Mouse (Mus musculus) Muller cell, postnatal 12 days (primary cell): ENCODE measurements around the gene Inka1.
"Not testable (repeated sequence)": the region's sequence is repeated elsewhere in the genome, so short reads cannot be mapped to it uniquely, and the experiment has no call there.

ENCODE experiments used
- DNase-seq: peaks from one replicate; pipeline ENCODE4 v3.0.0-alpha.2; 2015; ENCODE audit errors: inconsistent ontology term

Inka1 gene

DNA sequence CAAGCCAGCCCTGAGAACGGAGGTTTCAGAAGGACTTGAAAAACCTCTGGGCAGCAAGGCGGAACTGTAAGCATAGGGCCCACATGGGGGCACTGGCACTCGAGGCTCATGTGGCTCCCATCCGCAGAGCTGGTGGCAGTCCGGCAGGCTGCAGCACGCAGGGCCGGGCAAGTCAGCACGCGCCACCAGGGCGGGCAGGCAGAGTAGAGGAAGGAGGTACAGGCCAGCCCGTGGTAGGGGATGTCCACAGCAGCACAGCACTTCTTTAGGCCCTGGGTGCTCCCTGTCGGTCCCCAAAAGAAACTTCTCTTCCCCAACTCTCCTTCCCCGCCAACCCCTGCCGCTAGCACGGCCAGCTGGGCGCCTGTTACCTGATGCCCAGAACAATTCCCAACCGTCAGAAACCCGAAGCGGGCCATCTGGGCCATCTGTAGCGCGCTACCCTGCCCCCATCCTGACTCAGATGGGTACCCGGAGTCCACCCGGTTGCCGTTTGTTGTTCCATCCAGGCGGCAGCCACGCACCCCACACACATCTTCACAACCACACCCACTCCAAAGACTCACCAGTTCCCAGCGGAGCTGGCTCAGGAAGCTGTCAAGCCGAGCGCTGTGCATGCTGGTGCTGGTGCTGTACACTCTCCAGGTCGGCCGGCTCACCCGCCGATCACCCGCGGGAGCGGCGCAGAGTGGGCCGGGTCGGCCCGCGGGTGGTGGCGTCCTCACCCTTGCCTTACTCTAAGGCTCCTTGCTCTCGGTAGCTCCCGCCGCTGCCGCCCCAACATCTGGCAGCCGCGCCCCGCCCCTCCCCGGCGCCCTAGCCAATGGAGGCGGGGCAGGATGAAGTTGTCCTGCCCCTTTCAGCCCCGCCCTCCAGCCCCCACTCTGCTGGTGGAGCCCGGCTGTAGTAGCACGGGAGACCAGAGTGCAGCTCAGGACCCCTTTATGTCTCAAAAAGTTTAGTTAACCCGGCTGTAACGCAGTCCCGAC is at the start of gene Inka1:
TSS of gene Inka1 (minus strand) at position 749 of the 989 bp plus-strand sequence.
- peak; percentile 88 for DNase-seq

DNA sequence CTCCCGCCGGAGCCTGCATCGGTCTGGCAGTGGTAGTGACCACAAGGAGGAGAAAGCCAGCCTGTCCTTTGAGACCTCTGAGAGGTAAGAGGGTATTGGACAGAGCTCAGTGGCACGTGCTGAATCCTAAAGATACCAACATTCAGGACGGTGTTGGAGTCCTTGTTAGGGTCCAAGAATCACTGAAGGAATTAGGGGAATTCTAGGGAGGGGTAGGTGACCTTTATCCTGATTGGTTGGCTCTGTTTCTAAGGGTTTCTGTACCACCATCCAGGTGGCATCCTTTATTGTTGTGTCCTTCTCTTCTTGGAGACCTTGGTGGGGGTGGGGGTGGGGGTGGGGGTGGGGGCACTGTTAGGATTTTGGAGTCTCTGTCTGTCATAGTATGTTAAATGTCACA is 46.4 kb upstream of the Inka1 start:
- DNase-seq, result no peak

- DNase-seq, result no peak
Measured at GRCm38 (mm10) chr9:108027867-108028266, 42.2 kb upstream of the Inka1 start.

DNA sequence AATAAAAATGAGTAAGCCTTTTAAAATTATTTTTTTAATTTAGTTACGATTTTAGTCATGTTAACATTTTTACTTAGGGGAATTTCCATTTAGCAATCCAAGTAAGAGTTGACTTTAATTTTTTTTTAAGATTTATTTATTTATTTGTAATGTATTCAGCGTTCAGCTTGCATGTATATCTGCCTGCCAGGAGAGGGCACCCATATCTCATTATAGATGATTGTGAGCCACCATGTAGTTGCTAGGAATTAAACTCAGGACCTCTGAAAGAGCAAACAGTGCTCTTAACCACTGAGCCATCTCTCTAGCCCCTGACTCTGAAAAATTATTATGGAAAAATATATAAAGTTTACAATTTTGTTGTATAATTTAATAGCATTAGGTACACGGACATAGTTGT is 40.9 kb upstream of the Inka1 start:
- DNase-seq, result no peak

DNA sequence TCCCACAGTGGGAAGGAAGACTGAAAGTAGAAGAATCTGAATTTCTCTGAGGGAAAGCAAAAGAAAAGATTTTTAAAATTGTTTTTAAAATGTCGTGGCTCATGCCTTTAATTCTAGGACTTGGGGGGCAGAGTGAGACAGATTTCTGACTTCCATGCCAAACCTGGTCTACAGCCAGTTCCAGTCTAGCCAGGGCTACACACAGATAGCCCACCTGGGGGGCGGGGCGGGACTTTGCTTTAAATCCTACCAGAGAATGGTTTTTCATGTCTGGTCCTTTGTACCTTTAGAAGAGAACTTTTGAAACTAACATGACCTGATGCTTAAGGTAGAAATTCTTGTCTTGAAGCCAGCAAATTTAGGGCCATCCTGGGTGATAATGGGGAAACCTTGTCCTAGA is 37.5 kb upstream of the Inka1 start:
- no peak for DNase-seq

- no peak for DNase-seq
Measured at GRCm38 (mm10) chr9:108020741-108021140, 35.1 kb upstream of the Inka1 start.

DNA sequence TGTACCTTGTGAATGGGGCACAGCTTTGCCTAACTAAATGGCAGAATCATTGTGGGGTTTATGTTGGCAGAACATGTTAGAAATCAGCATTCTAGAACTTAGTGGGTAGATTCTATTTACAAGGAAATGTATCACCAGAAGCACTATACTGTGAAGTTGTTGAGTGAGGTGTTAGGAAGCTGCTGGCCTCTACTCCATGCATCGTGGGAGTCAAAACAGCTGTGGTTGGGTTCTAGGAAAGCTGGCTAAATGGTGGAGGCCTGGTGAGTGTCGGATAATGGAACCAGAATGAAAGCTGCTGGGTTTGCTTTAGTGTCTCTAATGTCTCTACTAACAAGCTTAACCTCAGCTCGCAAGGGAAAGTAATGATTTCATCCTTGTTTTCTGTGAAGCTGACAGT is 31.4 kb upstream of the Inka1 start:
- DNase-seq, result no peak

DNA sequence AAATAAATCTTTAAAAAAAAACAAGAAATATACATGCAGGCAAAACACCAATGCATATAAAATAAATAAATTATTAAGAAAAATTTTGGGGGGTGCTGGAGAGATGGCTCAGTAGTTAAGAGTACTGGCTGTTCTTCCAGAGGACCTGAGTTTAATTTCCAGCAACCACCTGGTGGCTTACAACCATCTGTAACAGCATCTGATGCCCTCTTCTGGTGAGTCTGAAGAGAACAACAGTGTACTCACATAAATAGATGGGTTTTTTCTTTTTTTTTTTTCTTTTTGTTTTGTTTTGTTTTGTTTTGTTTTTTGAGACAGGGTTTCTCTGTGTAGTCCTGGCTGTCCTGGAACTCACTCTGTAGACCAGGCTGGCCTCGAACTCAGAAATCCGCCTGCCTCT is 27.9 kb upstream of the Inka1 start:
- not testable (repeated sequence) for DNase-seq

GRCm38 (mm10) chr9:108010385-108010784 is 24.7 kb upstream of the Inka1 start:
- peak; percentile 11 for DNase-seq

- no peak for DNase-seq
Measured at GRCm38 (mm10) chr9:108008041-108008440, 22.4 kb upstream of the Inka1 start.

- DNase-seq, result peak; percentile 8
Measured at GRCm38 (mm10) chr9:108003531-108003890, 17.8 kb upstream of the Inka1 start.

GRCm38 (mm10) chr9:108002778-108003530 is 17.3 kb upstream of the Inka1 start:
- no peak for DNase-seq

GRCm38 (mm10) chr9:108001922-108002770 is 16.5 kb upstream of the Inka1 start, which contains the start of gene Ip6k1:
Gene Ip6k1 (plus strand): TSS chr9:108002501.
- peak; percentile 99 for DNase-seq

DNA sequence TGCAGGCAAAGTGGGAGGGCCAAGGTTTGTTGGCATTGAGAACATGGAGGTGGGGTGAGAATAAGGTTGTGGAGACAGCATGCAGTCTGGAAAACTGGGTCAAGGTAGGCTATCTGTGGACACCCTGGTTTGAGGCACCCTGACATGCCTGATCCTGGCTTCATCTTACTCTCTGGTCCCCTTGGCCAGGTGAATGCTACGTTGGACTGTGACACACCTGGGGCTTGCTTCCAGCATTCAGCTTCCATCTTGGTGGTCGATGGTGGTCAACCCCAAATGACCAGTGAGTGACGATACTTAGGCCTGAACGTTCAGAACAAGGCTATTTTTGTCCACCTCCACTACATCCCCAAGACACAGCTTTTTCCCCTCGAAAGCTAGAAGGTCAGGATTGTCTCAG is 10.4 kb upstream of the Inka1 start, which contains the start of gene Gm20662:
TSS of gene Gm20662 (plus strand) at position 301 of the 400 bp plus-strand sequence.
- no peak for DNase-seq

DNA sequence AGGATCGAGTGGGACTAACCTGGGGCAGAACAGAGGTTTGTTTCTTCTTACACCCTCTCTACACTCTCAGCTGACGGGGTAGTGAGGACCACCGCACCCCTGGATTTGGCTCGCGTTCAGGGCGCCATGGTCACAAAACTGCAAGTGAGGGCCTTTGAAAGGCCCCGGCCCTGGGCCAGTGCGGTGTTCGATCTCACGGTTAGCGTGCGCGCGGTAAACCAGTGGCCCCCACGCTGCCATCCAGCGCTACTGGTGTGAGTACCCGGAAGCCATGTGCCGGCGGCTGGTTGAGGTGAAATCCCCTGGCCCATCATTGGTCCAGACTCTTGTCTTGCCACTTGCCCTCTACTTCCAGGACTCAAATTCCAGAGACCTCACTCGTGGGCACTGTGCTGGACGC is 9.8 kb upstream of the Inka1 start:
- no peak for DNase-seq

- no peak for DNase-seq
Measured at GRCm38 (mm10) chr9:107994464-107994863, 8.8 kb upstream of the Inka1 start.

GRCm38 (mm10) chr9:107993013-107993412 is 7.3 kb upstream of the Inka1 start:
- no peak for DNase-seq

DNA sequence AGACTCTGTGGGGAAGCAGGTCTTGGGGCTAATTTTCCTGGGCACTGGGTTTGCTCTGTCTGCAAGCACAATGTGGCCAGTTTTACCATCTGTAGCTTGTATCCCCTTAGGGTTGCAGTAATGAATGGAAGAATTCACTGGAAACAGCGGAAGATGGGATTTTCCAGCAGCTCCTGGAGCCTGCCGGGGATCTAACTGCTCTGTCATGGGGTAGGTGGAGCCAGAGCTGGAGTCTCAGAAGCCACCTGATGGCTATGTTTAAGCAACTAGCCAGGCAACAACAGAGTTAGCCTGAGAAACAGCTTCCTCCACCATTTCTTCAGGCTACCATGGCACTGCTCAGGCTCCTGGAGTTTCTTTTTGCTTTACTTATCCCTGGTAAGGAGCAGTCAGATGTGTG is 6.5 kb upstream of the Inka1 start, which contains the start of gene Cdhr4:
TSS of gene Cdhr4 (plus strand) at position 301 of the 400 bp plus-strand sequence.
- DNase-seq, result no peak

- no peak for DNase-seq
Measured at GRCm38 (mm10) chr9:107987950-107988349, 2.3 kb upstream of the Inka1 start.

- peak; percentile 83 for DNase-seq
Measured at GRCm38 (mm10) chr9:107986376-107986775, 697 bp upstream of the Inka1 start.

DNA sequence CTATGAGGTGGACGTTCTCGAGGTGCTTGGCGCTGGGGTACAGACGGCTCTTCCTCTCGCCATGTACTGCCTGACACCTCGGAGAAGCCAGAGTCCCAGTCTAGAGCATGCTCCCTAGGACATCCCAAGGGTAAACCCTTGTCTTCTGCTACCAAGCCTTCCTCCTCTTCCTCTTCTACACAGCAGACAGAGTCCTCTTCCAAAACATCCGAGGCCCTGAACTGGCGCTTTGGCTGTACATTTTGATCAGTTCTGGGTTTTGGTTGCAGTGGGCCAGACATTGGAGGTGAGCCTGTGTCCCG is 974 bp downstream of the Inka1 start:
- DNase-seq, result no peak
